Comparison of ENCODE assay signal across 8 mouse cellular contexts in genomic region chr9:64736076-64736638, GRCm38 (mm10). TPM values are rescaled to one million over a fixed set of nuclear protein-coding genes. Genes with fewer than 3 reads are reported as not detected.
DNase-seq lines count a peak whose midpoint lies in the region; ATAC-seq lines count a peak whose summit lies in the region.

No protein-coding gene starts in this region.

- H3K27ac ChIP-seq in heart, embryonic 13.5 days (replicated peaks) = peak overlapping the region; percentile 98
- H3K27ac ChIP-seq in heart, embryonic 14.5 days (replicated peaks in 1 of 2; ENCODE audit: control insufficient read depth in 1 of 2, insufficient read depth in 1 of 2, low read depth in 2 of 2, low read length in 2 of 2) = peak overlapping the region; percentile 94 to 96
- H3K27ac ChIP-seq in lung, embryonic 15.5 days = peak overlapping the region; percentile 93

- 4% methylated on average over 9 of the region's 9 CpGs for WGBS in heart, embryonic 13.5 days
- 2% methylated on average over 9 of the region's 9 CpGs for WGBS in heart, embryonic 14.5 days
- WGBS in lung, embryonic 15.5 days = 4% methylated on average over 9 of the region's 9 CpGs

- no peaks in the 10 kb centered on the region for H3K27me3 ChIP-seq in heart, embryonic 13.5 days (replicated peaks)
- no peaks in the 10 kb centered on the region for H3K27me3 ChIP-seq in heart, embryonic 14.5 days (ENCODE audit: control insufficient read depth, insufficient read depth, low read length)
- no peaks in the 10 kb centered on the region for H3K27me3 ChIP-seq in lung, embryonic 15.5 days

- ATAC-seq in heart, embryonic 13.5 days (ENCODE audit: extremely low read depth, insufficient number of reproducible peaks, low FRiP score, low TSS enrichment) = no peak
- no peak for ATAC-seq in heart, embryonic 14.5 days (ENCODE audit: insufficient number of reproducible peaks, insufficient read depth, low FRiP score, low read depth)
- no peak for ATAC-seq in lung, embryonic 15.5 days (ENCODE audit: borderline replicate concordance, extremely low read depth, low FRiP score, low TSS enrichment)

- DNase-seq in heart, postnatal 36 days = no peak
- peak; percentile 24 for DNase-seq in T-cell, adult 2 months (ENCODE audit: low spot score)
- no peak for DNase-seq in thymus, postnatal 0 days (ENCODE audit: low spot score)
- DNase-seq in layer of hippocampus, adult 8-10 months (ENCODE audit: low spot score in 2 of 2) = no peak
- no peak for DNase-seq in adrenal gland, postnatal 14 days

- no peaks in the 10 kb centered on the region for H3K9me3 ChIP-seq in heart, embryonic 13.5 days
- no peaks in the 10 kb centered on the region for H3K9me3 ChIP-seq in heart, embryonic 14.5 days (ENCODE audit: control insufficient read depth, low read length)
- H3K9me3 ChIP-seq in lung, embryonic 15.5 days = no peaks in the 10 kb centered on the region

- peaks cover 24% of the 10 kb centered on the region for H3K4me1 ChIP-seq in heart, embryonic 13.5 days
- peaks cover 5 to 15% of the 10 kb centered on the region in 2 experiments for H3K4me1 ChIP-seq in heart, embryonic 14.5 days (ENCODE audit: control insufficient read depth in 2 of 2, insufficient read depth in 2 of 2, low read length in 2 of 2)
- peaks cover 3% of the 10 kb centered on the region; the same call in 1 of the 2 replicates for H3K4me1 ChIP-seq in lung, embryonic 15.5 days

- peak overlapping the region; percentile 97 for H3K9ac ChIP-seq in heart, embryonic 13.5 days
- peak overlapping the region; percentile 91 for H3K9ac ChIP-seq in heart, embryonic 14.5 days (ENCODE audit: low read length)
- H3K9ac ChIP-seq in lung, embryonic 15.5 days = peak overlapping the region; percentile 93

- no peaks in the 10 kb centered on the region; the same call in 1 of the 2 replicates for H3K36me3 ChIP-seq in heart, embryonic 13.5 days
- 0 out of 2 replicates have a peak, but pooled peaks cover 3% of the 10 kb centered on the region for H3K36me3 ChIP-seq in heart, embryonic 14.5 days (ENCODE audit: control insufficient read depth, insufficient read depth, low read length)
- H3K36me3 ChIP-seq in lung, embryonic 15.5 days = no peaks in the 10 kb centered on the region

- intact Hi-C loops in heart, postnatal 36 days (cut with DNase I) = loop anchor here (5.0 to 10.0 kb wide), 2 partner anchors 76 to 391 kb away; partner anchors contain the start of genes Dennd4a and Dis3l

- H3K4me2 ChIP-seq in heart, embryonic 13.5 days = peak overlapping the region; percentile 91
- H3K4me2 ChIP-seq in heart, embryonic 14.5 days (ENCODE audit: low read length) = peak overlapping the region; percentile 66
- H3K4me2 ChIP-seq in lung, embryonic 15.5 days = peak overlapping the region; percentile 66

- H3K4me3 ChIP-seq in heart, embryonic 13.5 days = peak overlapping the region; percentile 99
- H3K4me3 ChIP-seq in heart, embryonic 14.5 days (ENCODE audit: control insufficient read depth in 1 of 2, insufficient read depth in 1 of 2, low read depth in 1 of 2, low read length in 2 of 2) = peak overlapping the region; percentile 93 to 94
- peak overlapping the region; percentile 99 for H3K4me3 ChIP-seq in lung, embryonic 15.5 days

RNA-seq across cellular contexts. Expression of gene Rab11a, which starts 1.4 kb away (rescaled TPM):
- 335 and 366 TPM in 2 replicates for polyA plus RNA-seq in heart, embryonic 13.5 days (2015; fragmentation: Nextera tagmentation; extraction: Ambion mirVana)
- 100 to 1,000 TPM; 181 to 194 TPM for total RNA-seq in heart, postnatal 36 days (2021)
- polyA plus RNA-seq in heart, embryonic 14.5 days (2014; fragmentation: Nextera tagmentation; extraction: Ambion mirVana) = 390 and 408 TPM in 2 replicates
- 319 and 324 TPM in 2 replicates for polyA plus RNA-seq in lung, embryonic 15.5 days (2015; fragmentation: Nextera tagmentation; extraction: Ambion mirVana)
- 377 and 404 TPM in 2 replicates for polyA plus RNA-seq in thymus, postnatal 0 days (2015; fragmentation: Nextera tagmentation; extraction: Ambion mirVana)
- 100 to 1,000 TPM; 232 to 262 (median 241) TPM for total RNA-seq in layer of hippocampus, adult 8-10 months (2022)
- total RNA-seq in adrenal gland, postnatal 14 days (2021) = 226 and 237 TPM in 2 replicates
